Mouse (Mus musculus) ES-Bruce4 (cell line): ENCODE measurements around the gene AC129217.1. TPM values are rescaled to one million over a fixed set of nuclear protein-coding genes. Genes with fewer than 3 reads are reported as not detected.
"Not testable (repeated sequence)": the region's sequence is repeated elsewhere in the genome, so short reads cannot be mapped to it uniquely, and the experiment has no call there.

Experiments used
- H3K27ac ChIP-seq: 2 replicates; pipeline ENCODE4 v1.5.1; 2012; ENCODE audit warnings: low read length, inconsistent platforms; ENCODE audit not compliant: insufficient read depth
- H3K27me3 ChIP-seq: 2 replicates; pipeline ENCODE4 v1.6.1; 2012; ENCODE audit warnings: mild to moderate bottlenecking, low read length, inconsistent platforms; ENCODE audit not compliant: control insufficient read depth, poor library complexity, insufficient read depth, severe bottlenecking
- H3K36me3 ChIP-seq: 2 replicates; pipeline ENCODE4 v1.6.1; 2012; ENCODE audit warnings: inconsistent platforms, mild to moderate bottlenecking, low read length, moderate library complexity; ENCODE audit not compliant: control insufficient read depth, poor library complexity, insufficient read depth, severe bottlenecking
- H3K4me1 ChIP-seq: one replicate; pipeline ENCODE4 v1.8.1; 2011; ENCODE audit warnings: low read length; ENCODE audit not compliant: control insufficient read depth, insufficient read depth
- H3K4me3 ChIP-seq: 2 replicates; pipeline ENCODE4 v1.5.1; 2011; ENCODE audit warnings: low read depth, mild to moderate bottlenecking, low read length
- H3K9ac ChIP-seq: 2 replicates; pipeline ENCODE4 v1.6.1; 2012; ENCODE audit warnings: low read depth, mild to moderate bottlenecking, inconsistent platforms; ENCODE audit not compliant: poor library complexity, severe bottlenecking
- H3K9me3 ChIP-seq: replicated peaks from 2 replicates; pipeline ENCODE4 v1.6.1; 2012; ENCODE audit warnings: mild to moderate bottlenecking, low read length, inconsistent platforms; ENCODE audit not compliant: control insufficient read depth, poor library complexity, insufficient read depth, severe bottlenecking
- CTCF ChIP-seq: IDR thresholded peaks from one replicate; pipeline ENCODE4 v1.8.1; 2011; ENCODE audit warnings: low read depth, low read length
- EP300 ChIP-seq: IDR thresholded peaks from 2 replicates; pipeline ENCODE4 v1.6.1; 2011; ENCODE audit warnings: low read depth, low read length; ENCODE audit not compliant: insufficient read depth
- POLR2A ChIP-seq: IDR thresholded peaks from one replicate; pipeline ENCODE4 v1.8.1; 2011; ENCODE audit warnings: low read length; ENCODE audit not compliant: insufficient read depth
- polyA plus RNA-seq: library from polyadenylated mRNA; stranded (reverse); fragments of >200 nt; gene quantifications from 2 replicates; pipeline ENCODE4 v1.2.4, GENCODE M21; 2011; ENCODE audit warnings: low read depth; ENCODE audit not compliant: missing spikeins, insufficient read depth, insufficient read length

Gene AC129217.1
- polyA plus RNA-seq, 1 experiment = 87.2 TPM

GRCm38 (mm10) chr19:8821146-8821545, 8.4 kb upstream of the AC129217.1 start:
- peaks cover 45% of the 10 kb centered on the region for H3K36me3 ChIP-seq

GRCm38 (mm10) chr19:8822696-8823095, 6.9 kb upstream of the AC129217.1 start:
- H3K36me3 ChIP-seq = peaks cover 50% of the 10 kb centered on the region
- no peak for TF ChIP-seq EP300
- no peak for TF ChIP-seq POLR2A
- TF ChIP-seq CTCF = no peak

More at GRCm38 (mm10) chr19:8821146-8821545, 8.4 kb upstream of the AC129217.1 start:
- Histone ChIP-seq H3K9ac (peak overlapping the region; percentile 91), H3K27me3 (no peaks in the 10 kb centered on the region), H3K27ac (no peak overlapping the region), H3K4me1 (peaks cover 2% of the 10 kb centered on the region), H3K4me3 (peak overlapping the region; percentile 90), H3K9me3 (no peaks in the 10 kb centered on the region)
- TF ChIP-seq CTCF (no peak), EP300 (no peak), POLR2A (no peak)

GRCm38 (mm10) chr19:8830664-8831063, 1.1 kb downstream of the AC129217.1 start:
- no peak overlapping the region for H3K9ac ChIP-seq
- H3K4me3 ChIP-seq = no peak overlapping the region
- no peaks in the 10 kb centered on the region for H3K9me3 ChIP-seq
- no peaks in the 10 kb centered on the region for H3K4me1 ChIP-seq
- H3K36me3 ChIP-seq = peaks cover 85% of the 10 kb centered on the region
- H3K27me3 ChIP-seq = no peaks in the 10 kb centered on the region
- H3K27ac ChIP-seq = no peak overlapping the region
- TF ChIP-seq EP300 (no peak), CTCF (no peak), POLR2A (no peak)

More at GRCm38 (mm10) chr19:8822696-8823095, 6.9 kb upstream of the AC129217.1 start:
- H3K4me3 ChIP-seq = no peak overlapping the region
- peaks cover 2% of the 10 kb centered on the region for H3K4me1 ChIP-seq
- no peaks in the 10 kb centered on the region for H3K27me3 ChIP-seq
- peak overlapping the region; percentile 7; the same call in 1 of the 2 replicates for H3K9ac ChIP-seq
- H3K27ac ChIP-seq = no peak overlapping the region
- H3K9me3 ChIP-seq = no peaks in the 10 kb centered on the region

- H3K9me3 ChIP-seq = no peaks in the 10 kb centered on the region
- H3K9ac ChIP-seq = no peak overlapping the region
- H3K36me3 ChIP-seq = peaks cover 79% of the 10 kb centered on the region
- no peak for TF ChIP-seq POLR2A
- no peak for TF ChIP-seq CTCF
- TF ChIP-seq EP300 = no peak
- no peak overlapping the region for H3K27ac ChIP-seq
- H3K4me3 ChIP-seq = no peak overlapping the region
- no peaks in the 10 kb centered on the region for H3K27me3 ChIP-seq
- H3K4me1 ChIP-seq = no peaks in the 10 kb centered on the region
These were observed 1.7 kb downstream of the AC129217.1 start for GRCm38 (mm10) chr19:8831262-8831661.

GRCm38 (mm10) chr19:8832971-8833370, 3.4 kb downstream of the AC129217.1 start:
- H3K9me3 ChIP-seq = no peaks in the 10 kb centered on the region
- no peak overlapping the region for H3K9ac ChIP-seq
- H3K4me1 ChIP-seq = no peaks in the 10 kb centered on the region
- H3K4me3 ChIP-seq = no peak overlapping the region
- H3K27ac ChIP-seq = no peak overlapping the region
- no peaks in the 10 kb centered on the region for H3K27me3 ChIP-seq
- no peak for TF ChIP-seq EP300
- TF ChIP-seq POLR2A = no peak
- no peak for TF ChIP-seq CTCF
- H3K36me3 ChIP-seq = peaks cover 63% of the 10 kb centered on the region

GRCm38 (mm10) chr19:8836327-8836726, 6.8 kb downstream of the AC129217.1 start:
- Histone ChIP-seq H3K27ac (peak overlapping the region; percentile 96), H3K9ac (peak overlapping the region; percentile 86; the same call in 1 of the 2 replicates), H3K36me3 (peaks cover 32% of the 10 kb centered on the region)
- not testable (repeated sequence) for H3K4me3 ChIP-seq, H3K27me3 ChIP-seq, H3K9me3 ChIP-seq, H3K4me1 ChIP-seq
